Mouse (Mus musculus) ES-CJ7 (cell line): ENCODE measurements around the gene Tymp.
A peak's percentile ranks its signal among the peaks of the same experiment; 100 is the strongest.

ENCODE experiments used
- DNase-seq: peaks from one replicate; pipeline ENCODE4 v3.0.0; 2011; ENCODE audit warnings: low read depth, low spot score

Tymp gene

GRCm38 (mm10) chr15:89374340-89374739 is 2.5 kb downstream of the Tymp start:
- no peak for DNase-seq

GRCm38 (mm10) chr15:89373762-89374248 is 3.0 kb downstream of the Tymp start, which contains the start of gene Sco2:
TSS of gene Sco2 (minus strand) at chr15:89373846.
- DNase-seq = peak; percentile 93

- peak; percentile 94 for DNase-seq
These were observed 3.6 kb downstream of the Tymp start for GRCm38 (mm10) chr15:89373027-89373761.

- DNase-seq = no peak
These were observed 4.3 kb downstream of the Tymp start for GRCm38 (mm10) chr15:89372536-89372935.

- DNase-seq = no peak
These were observed 4.8 kb downstream of the Tymp start for GRCm38 (mm10) chr15:89372068-89372467.

GRCm38 (mm10) chr15:89365141-89365551 is 11.7 kb downstream of the Tymp start:
- DNase-seq = no peak

GRCm38 (mm10) chr15:89363051-89363450 is 13.8 kb downstream of the Tymp start:
- no peak for DNase-seq

- no peak for DNase-seq
These were observed 18.1 kb downstream of the Tymp start for GRCm38 (mm10) chr15:89358784-89359183.

GRCm38 (mm10) chr15:89356372-89356771 is 20.5 kb downstream of the Tymp start:
- peak; percentile 98 for DNase-seq

GRCm38 (mm10) chr15:89355241-89356187 is 21.3 kb downstream of the Tymp start, which contains the start of the genes Lmf2 and Ncaph2:
TSS of gene Lmf2 (minus strand) at chr15:89355659.
TSS of gene Ncaph2 (plus strand) at chr15:89355719.
- peak; percentile 96 for DNase-seq

GRCm38 (mm10) chr15:89354455-89354854 is 22.4 kb downstream of the Tymp start:
- DNase-seq = no peak

GRCm38 (mm10) chr15:89353837-89354236 is 23.0 kb downstream of the Tymp start:
- no peak for DNase-seq

GRCm38 (mm10) chr15:89352795-89353194 is 24.0 kb downstream of the Tymp start:
- no peak for DNase-seq

- no peak for DNase-seq
These were observed 24.8 kb downstream of the Tymp start for GRCm38 (mm10) chr15:89352054-89352453.

GRCm38 (mm10) chr15:89351302-89351701 is 25.5 kb downstream of the Tymp start:
- DNase-seq = no peak

- no peak for DNase-seq
These were observed 26.4 kb downstream of the Tymp start for GRCm38 (mm10) chr15:89350447-89350846.

GRCm38 (mm10) chr15:89343325-89343724 is 33.5 kb downstream of the Tymp start:
- DNase-seq = no peak

- DNase-seq = no peak
These were observed 35.2 kb downstream of the Tymp start for GRCm38 (mm10) chr15:89341678-89342077.

- no peak for DNase-seq
These were observed 36.7 kb downstream of the Tymp start for GRCm38 (mm10) chr15:89340136-89340535.

GRCm38 (mm10) chr15:89339696-89340095 is 37.1 kb downstream of the Tymp start:
- no peak for DNase-seq

GRCm38 (mm10) chr15:89336422-89336821 is 40.4 kb downstream of the Tymp start:
- DNase-seq = no peak
